Mouse (Mus musculus): ENCODE data around the gene Dnajb11. TPM values are rescaled to one million over a fixed set of nuclear protein-coding genes. Genes with fewer than 3 reads are reported as not detected.

Gene Dnajb11
- total RNA-seq, 2 experiments from 2014 or later: 36.0 to 41.9 TPM

DNA sequence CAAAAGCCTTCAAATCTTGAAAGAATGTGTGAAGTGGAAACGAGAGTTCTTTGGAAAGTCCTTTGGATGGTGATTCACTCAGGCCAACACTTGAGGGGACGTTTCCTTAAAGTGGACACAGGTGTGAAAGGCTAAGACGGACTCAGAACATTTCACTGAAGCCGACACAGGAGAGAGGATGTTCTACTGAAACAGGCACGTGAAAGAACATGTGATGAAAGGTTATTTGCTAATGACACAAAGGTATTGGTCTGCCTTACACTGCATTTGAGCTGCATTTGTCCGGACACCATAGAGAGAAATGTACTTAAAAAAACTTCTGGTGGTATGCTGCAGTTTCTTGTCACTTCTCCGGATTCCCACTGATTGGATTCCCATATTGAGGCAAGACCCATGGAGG is 21.1 kb downstream of the Dnajb11 start:
- no peak for DNase-seq
- intact Hi-C loops (cut with DNase I; ENCODE audit: low total_unique reads): loop anchor here (5.0 kb wide), 2 partner anchors 74 to 259 kb away; partner anchors contain the start of gene Hrg

DNA sequence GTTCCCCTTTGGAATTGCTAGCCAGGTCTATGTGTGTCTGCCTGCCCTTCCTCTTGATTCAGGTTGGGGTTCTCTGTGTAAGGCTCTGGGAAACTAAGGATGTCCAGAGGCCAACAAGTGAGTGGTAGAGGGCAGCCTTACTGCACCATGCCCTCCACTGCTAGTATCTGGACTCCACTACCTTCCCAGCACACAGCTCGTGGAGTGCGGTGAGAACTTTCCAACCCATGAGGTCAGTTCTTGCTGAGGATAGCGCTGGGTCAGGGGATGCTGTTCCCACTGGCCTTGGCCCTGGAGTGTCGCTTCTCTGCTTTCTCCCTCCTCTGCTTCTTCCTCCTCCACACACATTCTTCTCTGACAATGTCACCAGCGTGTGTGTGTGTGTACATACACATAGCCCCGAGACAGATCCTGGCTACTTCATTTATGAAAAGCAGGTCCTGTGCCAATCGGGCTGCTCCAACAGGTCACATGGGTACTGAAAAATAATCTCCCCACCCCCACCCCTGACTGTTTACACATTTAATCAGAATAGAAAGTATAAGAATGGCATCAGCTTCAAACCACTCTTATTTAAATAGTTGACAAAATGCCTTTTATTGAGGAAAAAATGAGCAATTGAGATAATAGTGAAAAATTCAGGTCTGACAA is 22.4 kb downstream of the Dnajb11 start:
- no peak for DNase-seq
- intact Hi-C loops (cut with DNase I; ENCODE audit: low total_unique reads): loop anchor here (5.0 kb wide), 2 partner anchors 72 to 257 kb away; partner anchors contain the start of gene Hrg

DNA sequence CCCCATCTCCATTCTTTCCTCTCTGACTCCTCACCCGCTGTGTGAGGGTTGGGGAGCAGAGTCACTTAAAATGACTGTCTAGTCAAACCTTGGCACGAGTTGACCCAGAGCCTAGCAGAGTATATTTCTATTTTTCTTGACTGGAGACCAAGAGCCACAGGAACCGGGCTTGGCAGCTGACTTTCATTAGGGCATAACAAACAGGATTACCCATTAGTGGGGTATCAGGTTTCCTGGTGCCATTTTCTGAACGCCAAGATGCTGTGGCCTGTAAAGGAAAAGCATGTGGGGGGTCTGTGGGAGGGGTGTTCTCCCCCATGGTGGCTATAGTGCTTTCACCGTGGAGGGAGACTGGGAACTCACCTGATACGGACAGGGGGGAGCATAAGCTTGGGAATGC is 23.3 kb downstream of the Dnajb11 start:
- DNase-seq: no peak
- intact Hi-C loops (cut with DNase I; ENCODE audit: low total_unique reads): no loop called here

DNA sequence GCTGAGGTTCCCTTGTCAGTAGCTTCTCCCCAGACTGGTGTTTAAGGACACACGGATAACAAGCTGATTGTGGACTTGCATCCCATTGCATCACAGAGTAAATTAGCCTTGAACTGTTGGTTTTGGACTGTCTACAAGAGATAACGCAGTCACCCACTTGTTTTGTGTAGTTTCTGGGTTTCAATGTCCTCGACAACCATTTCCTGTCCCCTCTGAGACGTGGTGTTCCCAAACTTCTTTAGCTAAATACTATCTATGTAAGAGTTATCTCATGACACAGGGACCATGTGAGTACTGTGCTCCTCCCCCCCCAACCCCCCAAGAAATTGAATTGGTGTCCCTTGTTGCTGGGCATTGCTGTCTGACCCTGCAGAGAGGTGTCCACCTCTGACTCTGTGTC is 23.8 kb downstream of the Dnajb11 start:
- intact Hi-C loops (cut with DNase I; ENCODE audit: low total_unique reads): no loop called here
- no peak for DNase-seq

DNA sequence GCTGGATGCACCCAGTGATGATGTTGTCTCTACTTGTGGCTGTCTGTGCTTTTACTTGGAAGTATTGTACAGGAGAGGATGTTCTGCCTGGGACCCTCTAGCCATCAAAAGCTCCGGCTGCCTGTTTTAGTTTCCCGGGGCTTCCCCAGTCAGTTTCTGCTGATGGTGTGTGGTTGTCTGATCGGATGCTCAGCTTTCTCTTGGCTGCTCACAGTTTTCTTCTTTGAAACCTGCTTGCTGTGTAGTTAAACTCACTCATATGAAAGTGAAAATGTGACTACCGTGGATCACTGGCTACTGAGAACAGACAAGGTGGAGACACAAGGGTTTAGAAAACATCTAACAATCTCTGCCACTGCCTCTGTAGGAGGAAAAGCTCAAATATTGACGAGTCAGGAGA is 25.8 kb downstream of the Dnajb11 start:
- intact Hi-C loops (cut with DNase I; ENCODE audit: low total_unique reads): no loop called here

DNA sequence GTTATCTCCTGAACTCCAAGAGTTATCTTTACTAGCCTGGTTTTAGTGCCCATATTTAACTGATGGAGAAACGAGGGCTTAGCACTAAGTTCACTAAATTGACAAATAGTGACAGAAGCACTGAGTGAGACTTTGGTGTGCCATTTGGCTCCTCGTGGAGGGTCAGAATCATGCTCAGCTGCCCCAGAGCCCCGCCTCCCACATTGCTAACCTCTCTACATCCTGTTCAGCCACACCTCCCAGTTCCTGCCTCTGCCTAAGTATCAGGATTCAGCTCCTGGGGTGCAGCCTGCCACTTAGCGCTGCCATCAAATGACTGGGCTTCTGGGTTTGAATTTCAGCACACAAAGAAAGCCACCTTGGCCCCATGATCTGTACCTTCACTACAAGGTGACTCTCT is 27.7 kb downstream of the Dnajb11 start:
- no peak for DNase-seq
- intact Hi-C loops (cut with DNase I; ENCODE audit: low total_unique reads): no loop called here

More for the DNA sequence above, 25.8 kb downstream of the Dnajb11 start:
- DNase-seq: no peak

DNA sequence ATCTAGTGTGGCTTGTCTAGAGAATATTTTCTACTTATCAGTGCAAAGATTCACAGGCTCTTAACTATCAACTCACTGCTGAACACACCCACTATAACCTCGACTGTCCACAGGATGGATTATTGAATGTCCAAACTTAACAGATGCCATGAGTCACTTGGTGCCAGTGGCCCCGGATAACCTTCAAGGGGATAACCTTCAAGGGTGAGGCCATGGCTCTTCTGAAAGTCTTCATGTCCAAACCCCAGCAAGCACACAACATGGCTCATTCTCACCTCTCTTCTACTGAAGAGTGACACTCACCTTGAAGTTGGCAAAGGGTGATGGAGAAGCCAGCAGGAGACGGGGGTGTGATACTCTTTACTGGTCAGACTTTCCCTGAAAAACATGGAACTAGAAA is 29.1 kb downstream of the Dnajb11 start:
- no peak for DNase-seq
- intact Hi-C loops (cut with DNase I; ENCODE audit: low total_unique reads): no loop called here

DNA sequence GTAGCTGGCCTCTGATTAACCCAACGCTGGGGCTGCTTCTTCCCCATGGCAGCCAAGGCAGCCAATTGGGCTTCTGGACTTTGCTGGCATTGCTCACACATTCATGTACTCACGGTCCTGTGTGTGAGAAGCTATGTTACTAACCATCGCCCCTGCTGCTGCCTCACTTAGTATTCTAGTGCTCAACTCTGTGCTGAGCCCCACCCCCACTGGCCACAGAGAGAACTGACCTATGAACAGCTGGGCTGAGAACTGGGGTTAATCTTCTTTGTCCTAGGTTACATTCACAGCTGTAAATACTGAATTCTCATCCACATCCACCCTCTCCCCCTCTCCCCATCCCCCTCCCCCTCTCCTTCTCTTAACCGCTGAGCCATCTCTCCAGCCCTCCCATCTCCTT is 31.2 kb downstream of the Dnajb11 start:
- intact Hi-C loops (cut with DNase I; ENCODE audit: low total_unique reads): no loop called here
- no peak for DNase-seq

DNA sequence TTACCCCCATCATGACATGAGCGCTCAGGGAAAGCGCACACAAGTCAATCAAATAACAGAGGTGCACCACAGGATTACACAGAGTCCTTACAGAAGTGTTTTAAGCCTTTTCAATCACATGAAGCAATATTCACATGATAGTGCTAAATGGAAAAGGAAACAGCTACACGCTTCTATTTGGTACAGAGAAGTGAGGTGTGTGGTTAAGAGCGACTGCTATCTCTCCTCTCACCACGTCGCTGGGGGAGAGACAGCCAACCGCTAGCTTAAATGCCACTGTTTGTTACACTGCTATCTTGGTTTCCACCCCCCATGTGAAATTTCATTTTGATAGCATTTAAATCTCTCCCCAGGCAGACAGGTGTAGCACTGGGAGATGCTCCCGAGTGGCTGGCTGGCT is 32.1 kb downstream of the Dnajb11 start:
- no peak for DNase-seq

DNA sequence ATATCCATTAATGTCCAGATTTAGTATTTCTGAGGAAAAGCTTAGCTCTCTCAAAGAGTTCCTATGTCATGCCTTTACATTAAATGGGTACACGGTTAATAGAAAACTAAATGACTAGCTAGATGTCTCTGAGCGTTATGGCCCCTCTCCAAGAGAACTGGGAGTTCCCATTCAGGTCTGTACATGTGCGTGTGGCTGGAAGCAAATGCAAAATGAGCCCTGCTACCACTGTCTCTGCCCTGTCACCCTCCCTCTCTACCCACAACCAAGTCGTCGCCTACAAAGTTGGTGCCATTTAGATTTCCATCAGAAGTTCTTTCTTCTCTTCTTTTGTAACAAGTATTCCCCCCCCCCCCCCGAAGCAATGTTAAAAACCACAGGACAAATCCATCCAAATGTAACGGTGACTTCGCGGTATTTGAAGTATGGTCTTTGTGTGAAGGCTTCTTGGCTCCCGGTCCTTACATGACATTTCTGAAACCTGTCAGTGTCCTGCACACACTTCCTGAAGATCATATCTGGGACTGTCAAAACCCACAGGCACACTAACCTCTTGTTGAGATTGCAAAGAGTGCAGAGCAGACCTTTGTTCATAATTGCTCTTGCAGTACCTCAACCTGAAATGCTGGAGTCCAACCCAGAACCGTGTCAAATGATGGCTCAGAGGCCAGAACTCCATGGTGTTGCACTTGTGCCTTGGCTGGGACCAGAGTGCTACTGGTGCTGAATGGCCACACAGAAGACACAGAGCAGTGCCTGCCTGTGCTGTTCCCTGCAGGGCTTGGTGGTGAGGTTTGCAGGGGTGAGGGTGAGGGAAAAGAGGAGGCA is 33.3 kb downstream of the Dnajb11 start, which contains the start of gene Ahsg:
Ahsg (plus strand) TSS at position 595 of the 828 bp plus-strand sequence.
- DNase-seq: no peak
- intact Hi-C loops (cut with DNase I; ENCODE audit: low total_unique reads): no loop called here

More for the DNA sequence above, 32.1 kb downstream of the Dnajb11 start:
- intact Hi-C loops (cut with DNase I; ENCODE audit: low total_unique reads): no loop called here

DNA sequence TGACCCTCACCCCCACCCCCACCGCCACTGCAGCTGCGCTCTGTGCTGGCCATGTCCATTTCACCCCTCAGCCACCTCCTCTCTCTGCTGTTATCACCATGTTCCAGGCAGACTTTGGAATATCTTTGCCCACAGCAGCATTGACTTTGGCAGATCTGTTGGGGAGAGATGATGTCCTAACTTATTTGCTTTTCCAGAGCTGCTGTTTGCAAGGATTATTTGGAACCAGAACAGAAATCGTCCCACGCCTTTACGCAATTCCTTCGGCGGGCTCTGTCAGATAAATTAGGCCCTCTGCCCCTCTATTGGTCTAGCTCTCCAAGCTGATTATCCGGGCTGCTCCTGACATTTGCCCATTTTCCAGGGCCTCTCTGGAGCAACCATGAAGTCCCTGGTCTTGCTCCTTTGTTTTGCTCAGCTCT is 34.1 kb downstream of the Dnajb11 start:
- intact Hi-C loops (cut with DNase I; ENCODE audit: low total_unique reads): no loop called here
- DNase-seq: no peak

DNA sequence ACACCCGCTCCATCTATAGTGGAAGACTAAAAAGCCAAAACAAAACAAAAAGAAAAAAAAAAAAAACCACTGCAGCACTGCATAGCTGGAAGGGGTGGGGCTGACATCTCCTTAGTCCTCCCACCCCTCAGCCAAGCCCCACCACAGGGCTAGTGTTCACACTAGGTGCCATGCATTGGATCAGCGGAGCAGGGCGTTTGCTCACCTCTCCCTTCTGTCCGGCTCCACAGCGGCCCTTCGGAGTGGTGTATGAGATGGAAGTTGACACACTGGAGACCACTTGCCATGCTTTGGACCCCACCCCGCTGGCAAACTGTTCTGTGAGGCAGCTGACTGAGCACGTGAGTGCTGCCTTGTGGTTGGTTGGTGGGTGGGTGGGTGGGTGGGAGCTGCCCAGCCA is 36.5 kb downstream of the Dnajb11 start:
- DNase-seq: no peak
- intact Hi-C loops (cut with DNase I; ENCODE audit: low total_unique reads): no loop called here

DNA sequence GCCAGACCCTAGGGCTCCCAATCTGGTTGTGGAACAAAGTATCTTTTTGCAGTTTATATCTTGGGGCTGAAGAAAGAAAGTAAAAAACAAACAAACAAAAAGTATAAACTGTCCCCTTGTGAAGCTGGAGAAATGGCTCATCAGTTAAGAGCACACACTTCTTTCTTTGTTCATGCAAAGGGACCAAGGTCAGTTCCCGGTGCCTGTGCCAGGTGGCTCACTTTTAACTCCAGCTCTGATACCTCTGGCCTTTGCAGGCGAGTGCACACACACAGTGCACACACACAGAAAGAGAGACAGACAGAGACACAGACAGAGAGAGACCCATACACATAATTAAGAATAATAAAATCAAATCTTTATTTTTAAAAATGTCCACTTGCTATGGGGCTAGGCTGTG is 39.0 kb downstream of the Dnajb11 start:
- intact Hi-C loops (cut with DNase I; ENCODE audit: low total_unique reads): no loop called here
- DNase-seq: no peak

DNA sequence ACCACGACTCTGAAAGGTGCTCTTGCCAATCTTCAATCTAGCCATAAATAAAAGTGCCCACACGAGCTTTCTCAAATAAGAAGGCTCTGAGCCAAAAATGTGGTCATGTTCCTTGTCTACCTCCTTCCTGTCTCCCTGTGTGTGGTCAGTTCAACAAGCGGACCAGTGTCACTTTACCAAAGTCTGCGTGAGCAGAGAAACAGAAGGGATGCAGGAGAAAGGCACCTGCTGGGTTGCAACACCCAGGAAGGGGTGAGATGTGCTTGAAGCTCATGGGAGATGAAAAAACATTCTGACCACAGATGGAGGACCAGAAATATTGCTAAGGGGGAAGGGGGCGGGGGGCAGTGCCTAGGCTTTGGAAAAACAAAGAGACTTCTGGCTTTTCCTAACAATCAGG is 41.7 kb downstream of the Dnajb11 start:
- no peak for DNase-seq
- intact Hi-C loops (cut with DNase I; ENCODE audit: low total_unique reads): no loop called here

DNA sequence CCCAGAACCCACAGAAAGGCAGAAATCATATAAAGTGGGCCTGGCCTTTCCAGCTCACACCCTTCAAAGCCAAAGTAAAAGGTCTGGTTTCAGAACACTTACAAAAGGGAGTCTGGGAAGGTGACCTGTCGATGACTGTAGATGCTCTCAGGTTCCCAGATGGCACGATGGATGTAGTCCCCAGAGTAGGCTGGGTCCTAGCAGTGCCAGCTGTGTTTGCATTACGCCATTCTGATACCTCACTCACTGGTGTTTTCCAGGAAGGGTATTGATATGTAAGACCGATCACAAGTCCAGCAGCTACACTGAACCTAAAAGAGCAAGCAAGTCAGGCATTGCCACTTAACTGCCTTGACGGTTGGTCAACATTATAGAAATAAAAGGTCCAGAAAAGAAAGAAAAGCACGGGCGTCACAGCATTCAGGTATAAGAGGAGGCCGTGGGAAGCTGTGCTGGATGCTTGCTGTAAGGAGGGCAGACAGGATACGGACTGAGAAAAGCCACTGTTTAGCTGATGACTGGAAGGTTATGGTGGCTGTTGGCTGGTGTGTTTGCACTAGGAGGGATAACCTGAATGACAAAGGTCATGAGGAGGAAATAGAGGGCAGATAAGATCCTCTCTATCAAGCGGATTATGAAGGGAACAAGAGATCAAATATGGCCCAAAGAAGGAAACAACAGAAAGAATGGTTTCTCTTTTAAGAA is 42.4 kb downstream of the Dnajb11 start:
- intact Hi-C loops (cut with DNase I; ENCODE audit: low total_unique reads): no loop called here
- DNase-seq: no peak

DNA sequence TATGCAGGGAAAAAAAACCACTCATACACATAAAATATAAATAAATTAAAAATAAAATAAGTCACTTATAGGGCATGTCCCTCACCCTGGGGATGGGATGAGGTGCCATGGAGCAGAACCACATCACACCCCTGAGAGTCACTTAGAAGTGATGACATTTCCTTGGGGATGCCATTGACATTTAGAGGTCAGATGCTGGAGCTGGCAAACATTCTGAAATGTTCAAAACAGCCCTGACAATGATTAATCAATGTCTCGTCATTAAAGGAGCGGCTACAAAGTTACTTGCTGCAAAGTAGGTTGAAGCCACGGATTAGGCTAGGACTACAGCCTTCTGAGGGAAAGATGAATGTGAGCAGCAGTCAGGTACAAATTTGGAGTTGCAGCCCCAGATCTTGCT is 43.7 kb downstream of the Dnajb11 start:
- no peak for DNase-seq
- intact Hi-C loops (cut with DNase I; ENCODE audit: low total_unique reads): no loop called here

DNA sequence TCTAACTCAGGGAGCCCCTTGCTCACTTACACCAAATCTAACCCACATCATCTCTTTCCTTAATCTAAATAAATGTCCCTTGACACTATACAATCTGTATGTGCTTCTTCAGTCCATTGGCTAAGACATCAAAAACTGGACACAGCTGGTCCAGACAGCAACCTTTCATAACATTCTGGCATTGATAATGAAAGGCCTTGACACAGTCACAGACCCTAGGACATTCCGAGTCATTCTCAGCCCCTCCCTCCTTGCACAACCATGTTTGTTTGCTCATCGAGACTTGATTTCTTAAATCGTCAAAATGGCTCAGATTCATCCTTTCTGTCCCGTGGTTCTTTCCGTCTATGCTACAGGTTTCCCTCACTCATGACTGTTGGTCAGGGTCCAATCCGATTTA is 51.6 kb downstream of the Dnajb11 start:
- intact Hi-C loops (cut with DNase I; ENCODE audit: low total_unique reads): no loop called here
- DNase-seq: no peak

DNA sequence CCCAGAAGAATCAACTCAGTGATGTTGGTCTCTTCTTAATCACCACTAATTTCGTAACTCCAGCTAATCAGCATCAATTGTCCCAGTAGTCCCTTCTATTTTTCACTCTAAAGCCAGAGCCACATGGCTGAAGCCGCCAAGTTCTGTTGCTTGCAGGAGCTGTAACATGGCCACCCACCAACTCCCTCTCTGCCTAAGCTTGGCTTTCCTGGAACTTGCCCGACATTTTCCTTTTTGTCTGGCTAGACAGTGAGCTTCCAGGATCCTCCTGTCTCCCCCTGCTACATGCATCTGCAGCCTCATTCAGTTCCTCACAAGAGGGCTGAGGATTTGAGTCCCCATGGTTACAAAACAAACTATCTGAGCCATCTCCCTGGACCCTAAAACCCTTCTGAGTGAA is 54.3 kb downstream of the Dnajb11 start:
- intact Hi-C loops (cut with DNase I; ENCODE audit: low total_unique reads): no loop called here
- peak; percentile 15 for DNase-seq

DNA sequence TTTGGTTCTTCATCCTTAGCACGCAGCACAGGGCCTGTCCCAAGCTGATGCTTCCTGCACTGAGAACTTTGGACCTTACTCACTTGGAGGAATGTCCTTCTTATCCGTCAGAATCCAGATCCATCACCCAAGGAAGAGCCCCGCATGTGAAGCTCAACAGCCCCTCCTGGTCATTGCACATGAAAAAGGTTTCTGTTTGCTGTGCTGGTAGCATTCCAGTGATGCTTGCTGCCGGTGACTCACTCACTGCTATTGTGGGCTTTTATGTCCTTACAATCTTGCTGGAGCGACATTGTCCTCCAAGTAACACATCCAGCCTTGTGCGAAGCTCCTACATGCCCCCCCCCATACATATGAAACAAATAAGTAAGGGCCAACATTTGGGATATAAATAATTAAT is 55.2 kb downstream of the Dnajb11 start:
- no peak for DNase-seq

DNA sequence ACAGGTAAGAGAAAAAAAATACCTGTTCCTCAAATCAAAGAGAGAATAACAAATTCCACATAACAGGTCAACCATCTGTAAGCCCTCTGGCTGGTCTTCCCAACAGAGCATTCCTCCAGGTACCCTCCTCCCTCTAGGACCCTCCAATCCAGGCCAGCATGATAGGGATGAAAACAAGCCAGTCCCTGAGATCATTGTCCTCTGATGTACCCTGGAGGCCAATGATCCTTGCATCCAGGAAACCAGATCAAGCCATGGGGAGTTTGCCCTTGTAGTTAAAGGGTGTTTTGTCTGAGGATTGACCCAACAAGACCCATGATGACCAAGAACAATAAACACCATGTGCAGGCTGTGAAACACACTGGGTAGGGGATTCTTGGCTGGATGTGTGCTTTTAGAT is 56.6 kb downstream of the Dnajb11 start:
- intact Hi-C loops (cut with DNase I; ENCODE audit: low total_unique reads): no loop called here
- no peak for DNase-seq

More for the DNA sequence above, 55.2 kb downstream of the Dnajb11 start:
- intact Hi-C loops (cut with DNase I; ENCODE audit: low total_unique reads): no loop called here
